Mouse (Mus musculus) neural tube, embryonic 15.5 days (tissue): ENCODE measurements around the gene S100a7a. TPM values are rescaled to one million over a fixed set of nuclear protein-coding genes. Genes with fewer than 3 reads are reported as not detected.

Experiments
- ATAC-seq: fragments of 200-750 bp; cut with Nextera tagmentation; 2 replicates; pipeline ENCODE4 v1.8.0; 2017; ENCODE audit warnings: mild to moderate bottlenecking, moderate TSS enrichment, moderate library complexity; ENCODE audit not compliant: low FRiP score
- H3K27ac ChIP-seq: fragments of 300-500 bp; sonication (generic); replicated peaks from 2 replicates; pipeline ENCODE4 v1.5.1; 2015; ENCODE audit warnings: mild to moderate bottlenecking, inconsistent platforms
- H3K27me3 ChIP-seq: fragments of 300-500 bp; sonication (generic); replicated peaks from 2 replicates; pipeline ENCODE4 v1.6.1; 2015; ENCODE audit warnings: inconsistent platforms
- H3K36me3 ChIP-seq: fragments of 300-500 bp; sonication (generic); 2 replicates; pipeline ENCODE4 v1.6.1; 2015; ENCODE audit warnings: inconsistent platforms
- H3K4me1 ChIP-seq: fragments of 300-500 bp; sonication (generic); 2 replicates; pipeline ENCODE4 v1.6.1; 2015; ENCODE audit warnings: inconsistent platforms
- H3K4me2 ChIP-seq: fragments of 300-500 bp; sonication (generic); 2 replicates; pipeline ENCODE4 v1.6.1; 2015; ENCODE audit warnings: inconsistent platforms, mild to moderate bottlenecking, moderate library complexity
- H3K4me3 ChIP-seq: fragments of 300-500 bp; sonication (generic); replicated peaks from 2 replicates; pipeline ENCODE4 v1.5.1; 2015; ENCODE audit warnings: mild to moderate bottlenecking, inconsistent platforms
- H3K9ac ChIP-seq: fragments of 300-500 bp; sonication (generic); replicated peaks from 2 replicates; pipeline ENCODE4 v1.6.1; 2015; ENCODE audit warnings: mild to moderate bottlenecking, inconsistent platforms
- H3K9me3 ChIP-seq: fragments of 300-500 bp; sonication (generic); replicated peaks from 2 replicates; pipeline ENCODE4 v1.6.1; 2016; ENCODE audit warnings: inconsistent platforms
- WGBS: fragments of 180-500 bp; shearing (Covaris S2); methylation state at CpG from one replicate; pipeline ENCODE4 v1.1.7; 2015; ENCODE audit warnings: mixed read lengths; 5-methylcytosine and 5-hydroxymethylcytosine counted together
- polyA plus RNA-seq: library from polyadenylated mRNA; unstranded; fragments of >200 nt; fragmentation: Nextera tagmentation; extraction: Ambion mirVana; gene quantifications from 2 replicates; pipeline ENCODE4 v1.2.1, GENCODE M21; 2015

The S100a7a gene
- polyA plus RNA-seq: not detected in 2 replicates

- Histone ChIP-seq H3K9ac (no peak within 1 kb of the TSS), H3K4me1 (no peaks in the 10 kb centered on the region), H3K4me2 (no peak within 1 kb of the TSS), H3K36me3 (no peaks in the 10 kb centered on the region), H3K27me3 (0 out of 2 replicates have a peak, but pooled peaks cover 5% of the 10 kb centered on the region), H3K9me3 (no peaks in the 10 kb centered on the region), H3K27ac (no peak within 1 kb of the TSS), H3K4me3 (no peak within 1 kb of the TSS)
- no peak for ATAC-seq
These were observed at the start of gene S100a7a for GRCm38 (mm10) chr3:90653717-90654116. Gene S100a7a, plus strand, starts transcription at chr3:90654017.

- H3K9ac ChIP-seq: no peak overlapping the region
- H3K27ac ChIP-seq: no peak overlapping the region
- H3K4me2 ChIP-seq: no peak overlapping the region
- no peak overlapping the region for H3K4me3 ChIP-seq
- H3K4me1 ChIP-seq: peaks cover 5% of the 10 kb centered on the region; the same call in 1 of the 2 replicates
- no peaks in the 10 kb centered on the region for H3K9me3 ChIP-seq
- no peaks in the 10 kb centered on the region for H3K27me3 ChIP-seq
- no peak for ATAC-seq
- no peaks in the 10 kb centered on the region for H3K36me3 ChIP-seq
- 35% methylated on average over 4 of the region's 4 CpGs for whole genome bisulfite sequencing
These were observed 49.4 kb upstream of the S100a7a start for GRCm38 (mm10) chr3:90604416-90604815.

GRCm38 (mm10) chr3:90605049-90605448, 48.8 kb upstream of the S100a7a start:
- no peaks in the 10 kb centered on the region for H3K9me3 ChIP-seq
- ATAC-seq: no peak
- H3K9ac ChIP-seq: no peak overlapping the region
- H3K27me3 ChIP-seq: no peaks in the 10 kb centered on the region
- peaks cover 5% of the 10 kb centered on the region; the same call in 1 of the 2 replicates for H3K4me1 ChIP-seq
- H3K36me3 ChIP-seq: no peaks in the 10 kb centered on the region
- WGBS: 87% methylated on average over 3 of the region's 3 CpGs
- no peak overlapping the region for H3K27ac ChIP-seq
- H3K4me2 ChIP-seq: no peak overlapping the region
- no peak overlapping the region for H3K4me3 ChIP-seq

- H3K9me3 ChIP-seq: no peaks in the 10 kb centered on the region
- ATAC-seq: no peak
- no peak overlapping the region for H3K4me3 ChIP-seq
- no peak overlapping the region for H3K4me2 ChIP-seq
- no peaks in the 10 kb centered on the region for H3K27me3 ChIP-seq
- H3K36me3 ChIP-seq: no peaks in the 10 kb centered on the region
- peaks cover 5% of the 10 kb centered on the region; the same call in 1 of the 2 replicates for H3K4me1 ChIP-seq
- WGBS: 88% methylated on average over 2 of the region's 2 CpGs
- no peak overlapping the region for H3K27ac ChIP-seq
- H3K9ac ChIP-seq: no peak overlapping the region
These were observed 48.1 kb upstream of the S100a7a start for GRCm38 (mm10) chr3:90605736-90606135.

DNA sequence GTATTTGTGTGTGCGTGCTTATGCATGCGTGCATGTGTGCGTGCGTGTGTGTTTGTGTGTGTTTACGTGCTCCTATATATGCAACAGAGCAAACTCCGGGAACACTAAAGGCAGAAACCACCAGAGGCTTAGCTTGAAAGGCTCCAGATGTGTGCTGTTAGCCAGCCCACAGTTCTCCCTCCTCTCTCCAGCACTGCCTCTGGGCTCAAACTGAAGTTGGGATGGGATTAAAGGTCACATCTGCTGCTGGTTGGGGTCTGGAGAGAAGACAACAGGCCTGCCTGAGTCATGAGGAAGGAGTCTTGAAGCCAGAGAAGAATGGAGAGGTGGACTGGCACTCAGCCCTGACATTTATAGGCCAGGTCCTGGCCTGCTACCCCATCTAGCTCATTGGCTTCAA, 47.6 kb upstream of the S100a7a start:
- no peak overlapping the region for H3K4me2 ChIP-seq

GRCm38 (mm10) chr3:90607361-90607760, 46.5 kb upstream of the S100a7a start:
- WGBS: 85% methylated on average over 3 of the region's 3 CpGs
- no peak overlapping the region for H3K4me2 ChIP-seq
- no peaks in the 10 kb centered on the region for H3K27me3 ChIP-seq
- no peak overlapping the region for H3K4me3 ChIP-seq
- peaks cover 5% of the 10 kb centered on the region; the same call in 1 of the 2 replicates for H3K4me1 ChIP-seq
- H3K36me3 ChIP-seq: no peaks in the 10 kb centered on the region
- no peaks in the 10 kb centered on the region for H3K9me3 ChIP-seq
- ATAC-seq: no peak
- H3K9ac ChIP-seq: no peak overlapping the region
- H3K27ac ChIP-seq: no peak overlapping the region

More for the DNA sequence above, 47.6 kb upstream of the S100a7a start:
- Histone ChIP-seq H3K27ac (no peak overlapping the region), H3K36me3 (no peaks in the 10 kb centered on the region), H3K9me3 (no peaks in the 10 kb centered on the region), H3K4me3 (no peak overlapping the region), H3K9ac (no peak overlapping the region), H3K4me1 (peaks cover 5% of the 10 kb centered on the region; the same call in 1 of the 2 replicates), H3K27me3 (no peaks in the 10 kb centered on the region)
- no peak for ATAC-seq
- 91% methylated on average over 6 of the region's 6 CpGs for WGBS

DNA sequence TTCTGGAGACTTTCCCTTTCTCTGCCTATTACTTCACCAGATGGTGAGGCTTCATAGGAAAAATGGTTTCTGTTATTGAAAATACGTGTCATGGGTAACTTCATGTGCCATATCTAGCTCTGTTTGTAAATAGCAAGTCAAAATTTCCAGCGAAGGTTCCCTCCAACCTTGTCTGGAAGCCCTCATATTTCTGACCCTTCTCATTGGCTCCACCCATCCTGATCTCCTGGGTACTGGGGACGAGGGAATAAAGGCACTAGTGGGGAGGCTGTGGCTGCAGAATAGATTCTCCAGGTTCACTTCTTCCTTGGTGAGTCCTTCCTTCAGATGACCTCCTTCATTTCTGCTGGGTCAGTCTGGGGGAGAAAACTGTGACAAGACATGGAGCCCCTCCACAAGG, 45.6 kb upstream of the S100a7a start, which contains the start of gene S100a5:
Gene S100a5 (plus strand): TSS at position 301 of the 400 bp plus-strand sequence.
- no peak for ATAC-seq
- Histone ChIP-seq H3K4me3 (no peak within 1 kb of the TSS), H3K4me2 (no peak within 1 kb of the TSS), H3K27ac (no peak within 1 kb of the TSS), H3K9ac (no peak within 1 kb of the TSS), H3K27me3 (peaks cover under 1% of the 10 kb centered on the region; the same call in 1 of the 2 replicates), H3K9me3 (no peaks in the 10 kb centered on the region), H3K4me1 (peaks cover 10% of the 10 kb centered on the region), H3K36me3 (no peaks in the 10 kb centered on the region)
- 64% methylated on average over 3 of the region's 3 CpGs for WGBS

GRCm38 (mm10) chr3:90609102-90609501, 44.7 kb upstream of the S100a7a start:
- no peaks in the 10 kb centered on the region for H3K36me3 ChIP-seq

DNA sequence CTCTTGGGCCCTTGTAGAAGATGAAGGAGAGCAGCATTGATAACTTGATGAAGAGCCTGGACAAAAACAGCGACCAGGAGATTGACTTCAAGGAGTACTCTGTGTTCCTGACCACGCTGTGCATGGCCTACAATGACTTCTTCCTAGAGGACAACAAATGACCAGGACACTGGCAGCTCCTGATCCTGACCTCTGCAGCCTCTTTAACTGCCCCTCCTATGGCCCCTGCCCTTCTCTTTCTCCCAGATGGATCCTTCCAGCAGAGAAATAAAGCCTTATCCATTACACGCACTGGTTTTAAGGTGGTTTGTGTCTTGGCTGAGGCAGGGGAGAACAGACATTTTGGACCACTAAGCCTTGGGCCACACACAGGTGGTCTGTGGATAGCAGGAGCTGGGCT, 42.3 kb upstream of the S100a7a start:
- Histone ChIP-seq H3K4me3 (no peak overlapping the region), H3K27ac (no peak overlapping the region), H3K9ac (no peak overlapping the region), H3K4me1 (peaks cover 5% of the 10 kb centered on the region), H3K9me3 (no peaks in the 10 kb centered on the region), H3K27me3 (peaks cover 5% of the 10 kb centered on the region; the same call in 1 of the 2 replicates), H3K4me2 (no peak overlapping the region), H3K36me3 (no peaks in the 10 kb centered on the region)
- ATAC-seq: no peak
- 92% methylated on average over 3 of the region's 3 CpGs for WGBS

More at GRCm38 (mm10) chr3:90609102-90609501, 44.7 kb upstream of the S100a7a start:
- Histone ChIP-seq H3K4me3 (no peak overlapping the region), H3K9me3 (no peaks in the 10 kb centered on the region), H3K4me1 (peaks cover 10% of the 10 kb centered on the region), H3K27ac (no peak overlapping the region), H3K27me3 (peaks cover 5% of the 10 kb centered on the region; the same call in 1 of the 2 replicates), H3K9ac (no peak overlapping the region), H3K4me2 (no peak overlapping the region)
- ATAC-seq: no peak

- H3K9ac ChIP-seq: no peak overlapping the region
- no peaks in the 10 kb centered on the region for H3K36me3 ChIP-seq
- no peak overlapping the region for H3K27ac ChIP-seq
- no peak for ATAC-seq
- H3K9me3 ChIP-seq: no peaks in the 10 kb centered on the region
- H3K4me2 ChIP-seq: no peak overlapping the region
- H3K4me1 ChIP-seq: peaks cover 5% of the 10 kb centered on the region
- 67% methylated on average over 4 of the region's 4 CpGs for WGBS
- no peak overlapping the region for H3K4me3 ChIP-seq
- peaks cover 5% of the 10 kb centered on the region; the same call in 1 of the 2 replicates for H3K27me3 ChIP-seq
These were observed 41.8 kb upstream of the S100a7a start for GRCm38 (mm10) chr3:90612061-90612460.

DNA sequence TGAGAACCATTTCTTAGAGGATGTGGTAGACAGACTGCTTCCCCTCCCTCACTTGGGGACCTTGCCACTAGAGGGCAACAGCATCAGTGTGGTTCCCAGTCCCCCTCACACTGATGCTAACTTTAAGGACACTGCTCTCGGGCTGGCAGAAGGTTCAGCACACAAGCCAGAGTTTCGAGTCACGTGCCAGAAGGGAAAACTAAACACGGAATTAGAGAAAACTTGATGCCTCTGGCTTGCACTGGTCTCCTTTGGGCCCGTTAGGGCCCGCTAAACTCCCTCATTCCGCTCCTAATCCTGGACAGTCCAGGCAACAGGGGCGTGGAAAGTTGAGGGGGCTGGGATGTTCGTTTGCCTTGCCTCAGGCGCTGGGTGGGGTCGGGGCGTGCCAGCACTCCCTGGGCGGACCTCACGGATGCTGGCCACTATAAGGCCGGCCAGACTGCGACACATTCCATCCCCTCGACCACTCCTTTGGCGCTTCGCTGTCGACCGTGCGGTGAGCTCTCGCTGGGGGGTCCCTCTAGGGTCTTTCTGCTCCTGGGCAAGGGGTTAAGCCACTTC, 41.0 kb upstream of the S100a7a start, which contains the start of gene S100a6:
Gene S100a6 (plus strand): TSS at position 155 of the 564 bp plus-strand sequence.
- H3K4me2 ChIP-seq: peak within 1 kb of the TSS; percentile 67
- peaks cover 5% of the 10 kb centered on the region; the same call in 1 of the 2 replicates for H3K27me3 ChIP-seq
- H3K9ac ChIP-seq: peak within 1 kb of the TSS; percentile 23
- peak within 1 kb of the TSS; percentile 32 for H3K4me3 ChIP-seq
- H3K9me3 ChIP-seq: no peaks in the 10 kb centered on the region
- no peaks in the 10 kb centered on the region for H3K36me3 ChIP-seq
- WGBS: under 1% methylated on average over 23 of the region's 23 CpGs
- ATAC-seq: peak; percentile 63; the same call in 1 of the 2 replicates
- H3K4me1 ChIP-seq: peaks cover 5% of the 10 kb centered on the region
- H3K27ac ChIP-seq: no peak within 1 kb of the TSS

DNA sequence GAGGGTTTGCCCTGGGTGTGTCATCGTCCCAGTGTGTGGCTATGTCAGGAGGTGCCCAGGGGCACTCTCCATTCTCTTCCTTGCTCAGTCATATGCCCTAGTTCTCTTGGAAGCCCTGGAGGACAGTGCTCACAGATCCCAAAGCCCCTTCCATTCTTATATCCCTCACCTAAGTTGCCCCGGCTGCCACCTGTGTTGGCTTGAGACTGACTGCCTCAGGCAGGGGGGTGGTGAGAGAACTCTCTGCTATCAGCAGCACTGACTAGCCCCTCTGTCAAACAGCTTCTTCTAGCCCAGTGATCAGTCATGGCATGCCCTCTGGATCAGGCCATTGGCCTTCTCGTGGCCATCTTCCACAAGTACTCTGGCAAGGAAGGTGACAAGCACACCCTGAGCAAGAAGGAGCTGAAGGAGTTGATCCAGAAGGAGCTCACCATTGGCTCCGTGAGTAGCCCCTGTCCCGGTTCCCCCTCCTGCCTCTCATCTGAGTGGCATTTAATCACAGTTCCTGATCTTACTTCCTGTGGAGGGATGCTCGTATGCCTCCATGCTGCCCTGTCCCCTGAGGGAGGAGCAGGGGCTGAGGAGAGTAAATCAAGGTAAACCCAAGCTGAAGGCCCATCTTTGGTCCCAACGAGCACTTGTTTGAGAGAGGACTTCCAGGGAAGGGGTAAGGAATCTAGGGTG, 40.2 kb upstream of the S100a7a start:
- Histone ChIP-seq H3K9me3 (no peaks in the 10 kb centered on the region), H3K4me2 (peak overlapping the region; percentile 67), H3K4me3 (peak overlapping the region; percentile 32), H3K36me3 (no peaks in the 10 kb centered on the region), H3K4me1 (peaks cover 5% of the 10 kb centered on the region), H3K27ac (no peak overlapping the region), H3K27me3 (peaks cover 5% of the 10 kb centered on the region; the same call in 1 of the 2 replicates), H3K9ac (no peak overlapping the region)
- WGBS: 70% methylated on average over 7 of the region's 7 CpGs
- 0 out of 2 replicates have a peak, but pooled peaks have one; percentile 3 for ATAC-seq
